Mouse (Mus musculus) ES-CJ7 (cell line): ENCODE data around the gene Zfp995.
"Not testable (repeated sequence)": the region's sequence is repeated elsewhere in the genome, so short reads cannot be mapped to it uniquely, and the experiment has no call there.

Source experiments
- DNase-seq: peaks from one replicate; pipeline ENCODE4 v3.0.0; 2011; ENCODE audit warnings: low read depth, low spot score

Zfp995 gene

GRCm38 (mm10) chr17:21909456-21910052, at the start of gene Zfp995:
Zfp995 (minus strand) TSS chr17:21909926.
- peak; percentile 77 for DNase-seq

DNA sequence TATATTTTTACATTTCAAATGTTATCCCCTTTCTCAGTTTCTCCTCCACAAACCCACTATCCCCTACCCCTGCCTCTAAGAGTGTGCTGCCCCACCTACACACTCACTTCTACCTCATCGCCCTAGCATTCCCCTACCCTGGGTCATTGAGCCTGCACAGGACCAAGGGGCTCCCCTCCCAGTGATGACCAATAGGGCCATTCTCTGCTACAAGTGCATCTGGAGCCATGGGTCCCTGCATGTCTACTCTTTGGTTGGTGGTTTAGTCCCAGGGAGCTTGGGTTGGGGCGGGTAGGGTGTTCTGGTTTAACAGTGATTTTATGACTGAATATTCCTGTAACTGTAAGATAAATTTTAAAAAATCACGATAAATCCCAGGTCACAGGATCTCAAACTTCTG, 687 bp downstream of the Zfp995 start:
- DNase-seq: no peak

DNA sequence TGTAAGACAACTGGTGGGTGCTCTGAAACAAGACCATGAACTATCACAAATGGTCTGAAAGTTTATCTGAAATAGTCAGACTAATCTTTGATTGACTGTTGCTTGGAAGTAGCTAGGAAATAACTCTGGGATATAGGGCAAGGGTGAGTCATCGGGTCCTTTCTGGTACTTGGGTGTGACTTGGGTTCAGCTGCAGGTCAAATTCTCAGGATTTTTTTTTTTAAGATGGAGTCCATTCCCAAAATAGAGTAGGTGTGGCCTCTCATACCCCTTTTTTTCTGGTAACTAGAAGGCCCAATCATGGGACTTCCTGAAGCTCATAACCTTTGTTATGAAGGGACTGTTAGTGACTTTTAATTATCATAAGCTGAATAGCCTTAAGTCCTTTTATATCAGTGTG, 38.5 kb downstream of the Zfp995 start:
- peak; percentile 44 for DNase-seq

DNA sequence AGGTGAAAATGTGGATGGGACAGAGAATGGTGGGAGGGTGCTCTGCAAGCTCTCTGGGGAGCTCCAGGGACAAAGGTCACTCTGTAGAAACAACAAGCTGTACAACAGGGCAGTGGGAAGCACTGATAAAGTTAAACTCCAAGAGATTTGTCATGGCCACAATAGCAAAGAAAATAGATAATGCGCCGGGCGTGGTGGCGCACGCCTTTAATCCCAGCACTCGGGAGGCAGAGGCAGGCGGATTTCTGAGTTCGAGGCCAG, 63.5 kb downstream of the Zfp995 start:
- DNase-seq: not testable (repeated sequence)

DNA sequence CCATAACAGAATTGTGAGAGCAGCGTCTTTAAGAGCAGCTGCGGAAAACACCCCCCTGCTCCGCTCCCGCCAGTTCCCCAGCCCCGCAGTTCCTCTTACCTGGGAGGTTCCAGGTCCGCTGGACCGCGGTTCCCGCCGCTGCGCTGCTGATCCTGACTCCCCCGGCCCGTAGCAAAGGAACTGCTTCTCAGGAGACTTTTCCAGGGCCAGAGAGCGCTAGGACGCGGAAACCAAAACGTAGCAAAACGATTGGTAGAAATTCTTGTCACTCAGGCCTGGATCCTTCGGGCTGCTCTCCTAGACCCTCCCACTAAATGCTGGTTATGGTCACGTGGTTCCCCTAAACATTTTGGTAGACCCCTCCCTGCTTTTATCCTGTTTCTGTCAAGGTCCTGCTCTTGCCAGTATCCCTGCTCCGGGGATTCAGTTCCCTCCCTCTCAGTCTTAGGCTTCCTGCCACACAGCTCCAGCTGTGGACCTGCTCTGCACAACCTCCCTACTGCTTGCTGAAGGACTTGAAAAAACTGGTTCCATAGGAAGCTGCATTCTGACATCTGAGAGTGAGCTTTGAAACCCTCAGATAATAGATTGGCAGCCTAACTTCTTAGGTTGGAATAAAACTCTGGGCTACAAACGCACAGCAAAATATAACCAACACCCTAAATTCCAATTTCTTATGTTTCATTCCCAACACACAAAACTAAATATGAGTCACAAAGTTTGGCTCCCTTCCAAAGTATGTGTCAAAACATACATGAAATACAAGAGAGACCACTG, 64.0 kb downstream of the Zfp995 start, which contains the start of gene Zfp820:
TSS of gene Zfp820 (minus strand) at position 228 of the 777 bp plus-strand sequence.
- DNase-seq: peak; percentile 97

DNA sequence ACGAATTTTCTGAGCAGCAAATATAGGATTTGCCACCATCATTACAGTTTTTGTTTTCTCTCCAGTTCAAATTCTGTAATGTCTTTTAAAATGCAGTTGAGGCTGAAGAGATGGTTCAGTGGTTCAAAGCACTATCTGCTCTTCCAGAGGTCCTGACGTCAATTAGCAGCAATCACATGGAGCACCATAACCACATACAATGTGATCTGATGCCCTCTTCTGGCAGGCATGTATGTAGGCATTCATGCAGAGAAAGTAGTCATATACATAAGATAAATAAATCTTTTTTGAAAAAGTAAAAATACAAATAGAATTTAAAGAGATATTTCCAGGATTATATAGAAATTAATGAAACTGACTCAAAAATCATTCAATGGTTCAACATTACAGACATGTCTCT, 71.2 kb downstream of the Zfp995 start:
- no peak for DNase-seq
